Mouse (Mus musculus) limb, embryonic 13.5 days (tissue): ENCODE measurements around the gene Gm29427. TPM values are rescaled to one million over a fixed set of nuclear protein-coding genes. Genes with fewer than 3 reads are reported as not detected.

Experiments
- ATAC-seq: fragments of 200-750 bp; cut with Nextera tagmentation; 2 replicates; pipeline ENCODE4 v1.8.0; 2017; ENCODE audit warnings: low read depth, moderate number of reproducible peaks, moderate TSS enrichment; ENCODE audit not compliant: low FRiP score
- H3K27ac ChIP-seq: fragments of 300-500 bp; sonication (generic); 2 replicates; pipeline ENCODE4 v1.5.1; 2015; ENCODE audit warnings: inconsistent platforms, mild to moderate bottlenecking, moderate library complexity
- H3K27me3 ChIP-seq: fragments of 300-500 bp; sonication (generic); 2 replicates; pipeline ENCODE4 v1.6.1; 2015; ENCODE audit warnings: mild to moderate bottlenecking, inconsistent platforms
- H3K36me3 ChIP-seq: fragments of 300-500 bp; sonication (generic); 2 replicates; pipeline ENCODE4 v1.6.1; 2015; ENCODE audit warnings: inconsistent platforms, mild to moderate bottlenecking, moderate library complexity
- H3K4me1 ChIP-seq: fragments of 300-500 bp; sonication (generic); 2 replicates; pipeline ENCODE4 v1.6.1; 2015; ENCODE audit warnings: inconsistent platforms
- H3K4me2 ChIP-seq: fragments of 300-500 bp; sonication (generic); replicated peaks from 2 replicates; pipeline ENCODE4 v1.6.1; 2015; ENCODE audit warnings: inconsistent platforms, mild to moderate bottlenecking, moderate library complexity
- H3K4me3 ChIP-seq: fragments of 300-500 bp; sonication (generic); 2 replicates; pipeline ENCODE4 v1.5.1; 2015; ENCODE audit warnings: moderate library complexity, mild to moderate bottlenecking, inconsistent platforms
- H3K9ac ChIP-seq: fragments of 300-500 bp; sonication (generic); 2 replicates; pipeline ENCODE4 v1.6.1; 2015; ENCODE audit warnings: mild to moderate bottlenecking, inconsistent platforms
- H3K9me3 ChIP-seq: fragments of 300-500 bp; sonication (generic); 2 replicates; pipeline ENCODE4 v1.6.1; 2016; ENCODE audit warnings: inconsistent platforms
- WGBS: fragments of 180-500 bp; shearing (Covaris S2); methylation state at CpG from one replicate; pipeline ENCODE4 v1.1.7; 2015; 5-methylcytosine and 5-hydroxymethylcytosine counted together
- polyA plus RNA-seq: library from polyadenylated mRNA; unstranded; fragments of >200 nt; fragmentation: Nextera tagmentation; extraction: Ambion mirVana; gene quantifications from 2 replicates; pipeline ENCODE4 v1.2.1, GENCODE M21; 2015

The Gm29427 gene
- not detected in 2 replicates for polyA plus RNA-seq

GRCm38 (mm10) chr1:130715561-130716217 lies at the start of gene Gm29427:
TSS of gene Gm29427 (minus strand) at chr1:130715799.
- ATAC-seq = peak; percentile 91
- Histone ChIP-seq H3K9ac (peak within 1 kb of the TSS; percentile 94), H3K36me3 (peaks cover 14% of the 10 kb centered on the region), H3K27me3 (peaks cover 7% of the 10 kb centered on the region; the same call in 1 of the 2 replicates), H3K27ac (peak within 1 kb of the TSS; percentile 44; the same call in 1 of the 2 replicates), H3K4me3 (peak within 1 kb of the TSS; percentile 86), H3K9me3 (no peaks in the 10 kb centered on the region), H3K4me2 (peak within 1 kb of the TSS; percentile 99), H3K4me1 (peaks cover 18% of the 10 kb centered on the region)
- under 1% methylated on average over 38 of the region's 38 CpGs for WGBS

GRCm38 (mm10) chr1:130764027-130764461 lies 48.4 kb upstream of the Gm29427 start:
- H3K4me1 ChIP-seq = no peaks in the 10 kb centered on the region
- no peak overlapping the region for H3K27ac ChIP-seq
- H3K4me3 ChIP-seq = no peak overlapping the region
- no peaks in the 10 kb centered on the region for H3K9me3 ChIP-seq
- H3K4me2 ChIP-seq = no peak overlapping the region
- 86% methylated on average over 12 of the region's 12 CpGs for WGBS
- no peaks in the 10 kb centered on the region for H3K36me3 ChIP-seq
- ATAC-seq = no peak
- no peaks in the 10 kb centered on the region for H3K27me3 ChIP-seq
- no peak overlapping the region for H3K9ac ChIP-seq

GRCm38 (mm10) chr1:130762045-130762760 lies 46.6 kb upstream of the Gm29427 start:
- H3K27me3 ChIP-seq = no peaks in the 10 kb centered on the region
- no peak overlapping the region for H3K27ac ChIP-seq
- H3K4me3 ChIP-seq = no peak overlapping the region
- 80% methylated on average over 3 of the region's 3 CpGs for WGBS
- H3K9ac ChIP-seq = no peak overlapping the region
- no peak for ATAC-seq
- no peaks in the 10 kb centered on the region for H3K36me3 ChIP-seq
- no peak overlapping the region for H3K4me2 ChIP-seq
- H3K9me3 ChIP-seq = no peaks in the 10 kb centered on the region
- no peaks in the 10 kb centered on the region for H3K4me1 ChIP-seq

- no peak for ATAC-seq
- Histone ChIP-seq H3K9ac (no peak overlapping the region), H3K27ac (no peak overlapping the region), H3K4me1 (no peaks in the 10 kb centered on the region), H3K36me3 (no peaks in the 10 kb centered on the region), H3K4me3 (no peak overlapping the region), H3K9me3 (no peaks in the 10 kb centered on the region), H3K4me2 (no peak overlapping the region), H3K27me3 (no peaks in the 10 kb centered on the region)
- 63% methylated on average over 1 of the region's 1 CpGs for WGBS
Measured at GRCm38 (mm10) chr1:130761597-130761996, 46.0 kb upstream of the Gm29427 start.

GRCm38 (mm10) chr1:130759689-130760088 lies 44.1 kb upstream of the Gm29427 start:
- no peak for ATAC-seq
- 77% methylated on average over 9 of the region's 9 CpGs for WGBS

GRCm38 (mm10) chr1:130746819-130747218 lies 31.2 kb upstream of the Gm29427 start:
- H3K36me3 ChIP-seq = no peaks in the 10 kb centered on the region
- no peak overlapping the region for H3K9ac ChIP-seq
- no peaks in the 10 kb centered on the region for H3K27me3 ChIP-seq
- no peaks in the 10 kb centered on the region for H3K9me3 ChIP-seq
- no peaks in the 10 kb centered on the region for H3K4me1 ChIP-seq
- ATAC-seq = no peak
- H3K4me2 ChIP-seq = no peak overlapping the region
- WGBS = 80% methylated on average over 3 of the region's 3 CpGs
- no peak overlapping the region for H3K4me3 ChIP-seq
- no peak overlapping the region for H3K27ac ChIP-seq

More at GRCm38 (mm10) chr1:130759689-130760088, 44.1 kb upstream of the Gm29427 start:
- Histone ChIP-seq H3K27me3 (no peaks in the 10 kb centered on the region), H3K4me1 (no peaks in the 10 kb centered on the region), H3K27ac (no peak overlapping the region), H3K4me2 (no peak overlapping the region), H3K4me3 (no peak overlapping the region), H3K9me3 (no peaks in the 10 kb centered on the region), H3K9ac (no peak overlapping the region), H3K36me3 (no peaks in the 10 kb centered on the region)

GRCm38 (mm10) chr1:130745591-130745990 lies 30.0 kb upstream of the Gm29427 start:
- Histone ChIP-seq H3K9me3 (no peaks in the 10 kb centered on the region), H3K4me1 (no peaks in the 10 kb centered on the region), H3K4me3 (no peak overlapping the region), H3K27ac (no peak overlapping the region), H3K36me3 (no peaks in the 10 kb centered on the region), H3K9ac (no peak overlapping the region), H3K27me3 (no peaks in the 10 kb centered on the region), H3K4me2 (no peak overlapping the region)
- 96% methylated on average over 3 of the region's 3 CpGs for WGBS
- no peak for ATAC-seq

- Histone ChIP-seq H3K9ac (no peak overlapping the region), H3K4me3 (no peak overlapping the region), H3K9me3 (no peaks in the 10 kb centered on the region), H3K4me2 (no peak overlapping the region), H3K27ac (no peak overlapping the region), H3K27me3 (no peaks in the 10 kb centered on the region), H3K36me3 (no peaks in the 10 kb centered on the region), H3K4me1 (no peaks in the 10 kb centered on the region)
- 86% methylated on average over 5 of the region's 5 CpGs for WGBS
- ATAC-seq = no peak
Measured at GRCm38 (mm10) chr1:130744961-130745360, 29.4 kb upstream of the Gm29427 start.

- Histone ChIP-seq H3K27ac (no peak overlapping the region), H3K36me3 (no peaks in the 10 kb centered on the region), H3K9me3 (no peaks in the 10 kb centered on the region), H3K4me3 (no peak overlapping the region), H3K4me2 (no peak overlapping the region), H3K27me3 (no peaks in the 10 kb centered on the region), H3K9ac (no peak overlapping the region), H3K4me1 (no peaks in the 10 kb centered on the region)
- ATAC-seq = no peak
- WGBS = 90% methylated on average over 2 of the region's 2 CpGs
Measured at GRCm38 (mm10) chr1:130744217-130744616, 28.6 kb upstream of the Gm29427 start.

- H3K9me3 ChIP-seq = no peaks in the 10 kb centered on the region
- no peaks in the 10 kb centered on the region for H3K4me1 ChIP-seq
- H3K36me3 ChIP-seq = no peaks in the 10 kb centered on the region
- no peaks in the 10 kb centered on the region for H3K27me3 ChIP-seq
- 95% methylated on average over 1 of the region's 1 CpGs for WGBS
- no peak overlapping the region for H3K4me3 ChIP-seq
- no peak for ATAC-seq
- no peak overlapping the region for H3K4me2 ChIP-seq
- H3K9ac ChIP-seq = no peak overlapping the region
- H3K27ac ChIP-seq = no peak overlapping the region
Measured at GRCm38 (mm10) chr1:130743775-130744174, 28.2 kb upstream of the Gm29427 start.

GRCm38 (mm10) chr1:130742201-130742600 lies 26.6 kb upstream of the Gm29427 start:
- Histone ChIP-seq H3K36me3 (no peaks in the 10 kb centered on the region), H3K4me1 (no peaks in the 10 kb centered on the region), H3K27me3 (no peaks in the 10 kb centered on the region), H3K27ac (no peak overlapping the region), H3K4me2 (no peak overlapping the region), H3K4me3 (no peak overlapping the region), H3K9me3 (no peaks in the 10 kb centered on the region), H3K9ac (no peak overlapping the region)
- ATAC-seq = no peak
- WGBS = 86% methylated on average over 7 of the region's 7 CpGs

GRCm38 (mm10) chr1:130740781-130741720 lies 25.5 kb upstream of the Gm29427 start:
- peak; percentile 46 for ATAC-seq
- Histone ChIP-seq H3K9ac (no peak overlapping the region), H3K27me3 (no peaks in the 10 kb centered on the region), H3K4me3 (no peak overlapping the region), H3K9me3 (no peaks in the 10 kb centered on the region), H3K4me1 (no peaks in the 10 kb centered on the region), H3K27ac (no peak overlapping the region), H3K4me2 (no peak overlapping the region), H3K36me3 (no peaks in the 10 kb centered on the region)
- WGBS = 63% methylated on average over 15 of the region's 15 CpGs
